Mouse (Mus musculus) spleen, postnatal 14 days (tissue): ENCODE measurements at regions not wholly inside any gene's neighbourhood (a gene's known extent, or its start where the extent isn't known, plus 50 kb on each side); places are given as distances from the start of the nearest gene placed in this dataset.
"Not testable (repeated sequence)": the region's sequence is repeated elsewhere in the genome, so short reads cannot be mapped to it uniquely, and the experiment has no call there.

ENCODE experiments used
- DNase-seq, 2 experiments: peaks; one replicate each; pipeline ENCODE4 v3.0.0; 2021 to 2022; ENCODE audit warnings: low spot score in 2 of 2

DNA sequence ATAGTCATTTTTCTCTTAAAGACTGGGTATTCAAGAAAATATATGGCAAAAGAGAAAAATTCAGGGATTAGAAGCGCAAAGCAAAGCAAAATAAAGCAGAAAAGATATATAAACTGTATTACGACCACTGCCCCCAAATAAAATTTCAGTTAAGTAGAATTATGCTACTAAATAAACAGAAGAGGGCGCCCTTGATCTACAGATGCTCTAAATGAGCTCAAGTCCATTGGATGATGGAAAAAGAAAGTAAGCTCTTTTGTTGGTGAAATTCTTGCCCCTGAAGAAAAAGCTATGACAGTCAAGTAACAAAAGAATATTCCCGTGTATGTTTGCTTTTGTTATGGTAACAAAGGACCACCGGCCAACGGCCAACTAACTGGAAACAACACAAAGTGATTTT lies 165.5 kb upstream of the Stk26 start:
- DNase-seq, result no peak

DNA sequence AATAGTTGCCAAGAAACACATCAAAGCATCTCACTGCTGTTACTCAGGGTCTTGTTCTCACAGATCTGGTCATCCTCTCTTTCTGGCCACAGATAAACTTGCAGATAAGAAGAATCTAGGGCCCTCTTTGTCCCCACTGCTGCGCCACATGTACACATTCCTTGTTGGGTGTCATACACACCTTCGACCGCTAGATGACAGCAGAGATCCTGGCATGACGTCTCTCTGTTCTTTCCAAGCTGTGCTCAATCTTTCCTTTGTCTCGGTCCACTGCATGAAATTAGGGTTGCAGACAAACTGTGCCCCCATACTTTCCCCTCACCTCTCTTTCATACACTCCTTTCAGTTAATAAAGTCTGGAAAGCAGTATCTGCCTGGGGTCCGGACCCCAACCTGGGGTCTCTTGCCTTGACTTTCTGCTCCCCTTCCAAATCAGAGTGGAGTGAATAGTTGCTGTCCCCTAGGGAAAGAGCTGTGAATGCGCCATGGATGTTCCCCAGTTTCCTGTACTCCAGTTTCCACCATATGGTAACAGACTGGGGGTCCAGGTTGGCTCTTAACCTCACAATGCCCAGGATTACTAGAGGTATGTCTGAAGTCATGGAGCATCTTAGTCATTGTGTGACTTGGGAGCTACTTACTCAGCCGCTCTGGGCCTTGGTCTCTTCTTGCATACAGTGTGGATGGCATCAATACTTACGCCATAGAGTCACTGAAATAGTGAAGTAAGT lies 182.8 kb upstream of the Stk26 start:
- peak; percentile 7 to 33 for DNase-seq

DNA sequence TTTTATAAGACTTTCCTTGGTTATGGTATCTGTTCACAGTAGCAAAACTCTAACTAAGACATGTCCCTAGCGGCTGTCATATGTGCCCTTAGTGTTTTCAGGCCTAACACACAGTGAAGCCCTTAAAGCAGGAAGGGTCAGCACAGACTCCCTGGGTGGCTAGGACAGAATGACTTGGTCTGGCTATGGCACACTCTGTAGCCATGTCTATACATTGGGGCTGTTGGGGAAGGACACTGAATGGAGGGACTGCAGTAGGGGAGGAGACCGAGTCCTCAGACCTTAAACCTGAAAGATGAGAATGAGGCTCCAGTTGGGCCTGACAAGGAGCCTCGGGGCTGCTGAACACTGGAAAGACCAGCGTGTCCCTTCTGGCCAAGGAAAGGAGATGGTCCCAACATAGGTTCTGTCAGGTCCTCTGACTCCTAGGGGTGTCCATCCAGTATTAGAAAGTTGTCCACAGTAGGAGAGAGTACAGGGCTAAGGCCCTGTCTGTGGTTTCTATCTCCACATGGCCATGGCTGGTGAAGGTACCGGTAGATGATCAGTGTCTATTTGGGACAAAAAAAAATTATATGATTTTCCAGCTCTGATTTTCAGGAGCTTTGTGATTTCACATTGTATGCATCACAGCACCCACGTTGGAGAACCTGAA lies 183.5 kb upstream of the Stk26 start:
- no peak for DNase-seq

DNA sequence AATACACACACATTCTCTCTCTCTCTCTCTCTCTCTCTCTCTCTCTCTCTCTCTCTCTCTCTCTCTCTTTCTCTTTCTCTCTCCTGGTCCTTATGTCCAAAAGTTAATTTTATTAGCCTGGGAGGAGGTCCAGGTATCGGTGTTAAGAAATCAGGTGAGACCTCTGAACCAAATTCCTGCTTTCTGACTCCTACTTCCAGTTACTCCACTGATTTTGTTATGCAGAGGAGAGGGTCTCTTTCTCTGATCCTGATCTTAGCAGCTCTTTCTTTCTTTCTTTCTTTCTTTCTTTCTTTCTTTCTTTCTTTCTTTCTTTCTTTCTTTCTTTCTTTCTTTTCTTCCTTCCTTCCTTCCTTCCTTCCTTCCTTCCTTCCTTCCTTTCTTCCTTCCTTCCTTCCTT lies 185.5 kb upstream of the Stk26 start:
- not testable (repeated sequence) for DNase-seq

DNA sequence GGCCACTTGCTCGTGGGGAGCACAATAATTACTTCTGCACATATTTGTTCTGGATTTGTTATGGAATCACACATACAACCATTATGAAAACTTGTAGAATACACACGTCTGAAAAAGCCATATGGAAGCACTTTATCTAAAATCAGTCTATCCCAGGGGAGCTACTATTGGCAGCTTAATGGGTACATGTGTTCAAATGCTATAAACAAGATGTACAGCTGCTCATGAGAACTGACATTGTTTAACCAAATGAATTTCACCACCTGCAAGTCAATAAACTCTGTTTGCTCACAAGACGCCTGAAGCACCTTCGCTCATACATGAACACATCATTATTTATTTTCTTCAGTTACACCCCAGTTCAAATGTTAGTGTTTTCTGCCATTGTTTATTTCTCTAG lies 199.5 kb upstream of the Stk26 start:
- DNase-seq, result no peak

DNA sequence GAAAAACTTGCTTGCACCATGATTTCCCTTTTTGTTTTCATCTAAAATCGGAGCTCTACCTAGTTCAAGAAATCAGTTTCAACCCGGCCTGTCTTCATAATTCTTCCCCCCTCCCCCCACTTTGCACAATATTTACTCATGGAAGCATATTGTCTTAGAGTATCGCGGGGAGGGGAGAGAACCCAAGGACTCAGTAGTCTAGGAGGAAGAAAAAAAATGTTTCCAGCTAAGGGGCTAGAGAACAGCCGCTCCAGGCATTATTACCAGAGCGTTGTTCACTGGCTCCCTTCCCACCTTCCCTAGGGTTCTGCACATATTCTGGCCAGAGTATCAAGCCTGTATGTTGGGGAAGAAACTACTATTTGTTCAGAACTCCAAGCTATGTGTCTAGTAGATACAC lies 205.2 kb upstream of the Stk26 start:
- no peak for DNase-seq

DNA sequence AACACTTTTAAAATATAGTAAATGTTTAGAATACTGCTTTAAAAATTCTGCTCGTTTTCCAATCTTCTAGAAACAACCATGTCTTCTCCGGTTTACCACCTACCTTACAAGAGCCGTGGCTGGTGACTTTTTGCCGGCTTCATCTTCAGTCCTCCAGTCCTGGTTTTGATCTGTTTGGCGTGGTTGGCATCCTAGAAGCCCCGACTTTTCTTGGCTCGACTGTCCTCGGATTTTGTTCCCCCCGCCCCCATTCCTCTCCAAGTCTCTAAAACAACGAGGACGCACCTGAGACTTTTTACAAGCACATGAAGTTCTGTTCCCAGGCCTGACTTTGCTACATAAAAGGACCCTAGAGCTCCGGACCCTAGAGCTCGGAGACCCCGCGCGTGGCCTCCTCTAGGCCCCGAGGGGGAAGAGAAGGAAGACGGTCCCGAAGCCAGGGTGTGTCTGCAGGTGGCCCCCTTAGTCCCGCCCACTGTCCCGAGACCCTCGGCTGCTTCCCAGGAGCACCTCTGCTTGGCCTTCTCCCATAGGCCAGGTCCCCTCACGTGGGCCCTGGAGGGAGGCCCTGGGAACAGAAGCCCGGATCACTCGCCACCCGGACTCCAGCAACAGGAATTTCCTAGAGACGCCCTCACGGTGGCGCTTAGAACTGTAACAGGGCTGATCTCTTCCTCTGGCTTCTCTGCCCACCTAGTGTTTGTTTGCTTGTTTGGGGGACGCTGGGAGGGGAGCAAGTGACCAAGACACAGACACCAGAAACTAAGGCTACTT lies 205.8 kb upstream of the Stk26 start:
- peak in 1 of 2 experiments; percentile 7 for DNase-seq

DNA sequence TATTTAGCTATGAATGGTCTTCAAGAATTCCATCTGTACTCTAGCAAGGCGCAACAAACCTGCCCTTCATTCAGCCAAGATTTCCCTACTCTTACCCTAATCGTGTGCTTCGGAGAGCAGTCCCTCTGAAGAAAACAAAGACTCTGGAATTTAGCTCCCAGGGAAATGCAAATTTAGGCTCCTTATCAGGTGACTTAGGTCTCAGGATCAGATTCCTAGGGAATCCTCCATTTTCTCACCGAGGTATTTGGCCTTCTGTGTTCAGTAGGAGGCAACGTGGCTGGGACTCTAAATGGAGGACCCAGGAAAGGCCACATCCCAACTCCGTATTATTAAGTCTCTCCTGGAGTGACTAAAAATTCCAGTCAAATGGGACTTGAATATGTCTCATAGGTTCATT lies 204.2 kb upstream of the Olfr1324 start:
- no peak for DNase-seq

DNA sequence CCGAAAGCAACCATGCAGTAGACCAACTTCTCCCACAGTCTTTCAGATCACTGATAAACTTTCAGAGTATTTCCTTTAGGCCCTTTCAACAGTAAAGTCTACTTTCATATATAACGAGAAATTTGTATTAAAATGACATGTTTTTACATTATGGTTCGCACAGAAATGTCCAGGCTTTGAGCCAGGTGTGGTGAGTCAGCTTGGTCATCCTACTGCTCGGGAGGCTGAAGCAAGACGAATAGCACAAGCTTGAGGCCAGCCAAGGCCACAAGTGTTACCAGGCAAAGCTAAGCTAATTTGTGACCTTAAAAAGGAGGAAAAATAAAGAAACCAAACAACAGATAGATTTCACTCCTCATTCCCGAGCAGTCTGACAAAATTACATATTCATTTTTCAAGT lies 197.0 kb upstream of the Olfr1324 start:
- DNase-seq, result no peak

DNA sequence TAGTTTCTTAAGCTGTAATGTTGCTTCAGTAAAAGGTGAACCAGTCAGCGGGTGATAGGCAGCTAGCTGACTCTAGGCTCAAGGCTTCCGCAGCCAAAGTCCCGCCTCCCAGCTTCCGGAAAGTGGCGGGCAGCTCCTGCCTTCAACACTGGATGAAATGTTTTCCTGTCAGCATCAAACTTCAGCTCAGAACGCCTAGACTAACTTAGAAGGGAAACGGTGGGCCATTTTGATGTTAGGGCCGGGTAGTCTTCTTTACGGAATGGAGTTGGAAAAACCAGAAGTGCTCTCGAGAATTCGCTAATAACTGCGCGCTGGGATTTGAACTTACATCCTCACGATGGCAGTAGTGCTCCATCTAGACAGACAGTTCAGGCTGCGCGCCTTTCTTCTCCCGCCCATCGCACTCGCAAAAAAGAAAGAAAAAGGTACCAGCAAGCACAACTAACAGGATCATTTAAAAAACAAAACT lies 194.7 kb upstream of the Olfr1324 start:
- peak in 1 of 2 experiments; percentile 75 for DNase-seq

DNA sequence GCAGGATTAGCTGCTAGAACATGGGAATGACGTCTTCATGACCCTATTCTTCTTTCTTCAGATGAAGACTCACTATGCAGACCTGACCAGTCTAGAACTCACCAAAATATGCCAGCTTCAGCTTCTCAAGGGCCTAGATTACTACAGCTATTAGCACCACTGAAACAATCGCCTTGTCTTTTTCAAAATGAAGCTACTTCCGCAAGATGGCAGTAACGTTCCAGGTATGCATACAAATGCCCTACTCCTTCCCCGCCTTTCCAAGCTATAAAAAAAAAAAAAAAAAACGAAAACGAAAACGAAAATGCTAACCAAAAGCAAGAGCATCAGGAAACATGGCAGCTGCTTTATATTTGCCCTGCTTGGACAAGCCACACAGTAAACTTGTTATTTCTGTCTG lies 192.6 kb upstream of the Olfr1324 start:
- no peak for DNase-seq

DNA sequence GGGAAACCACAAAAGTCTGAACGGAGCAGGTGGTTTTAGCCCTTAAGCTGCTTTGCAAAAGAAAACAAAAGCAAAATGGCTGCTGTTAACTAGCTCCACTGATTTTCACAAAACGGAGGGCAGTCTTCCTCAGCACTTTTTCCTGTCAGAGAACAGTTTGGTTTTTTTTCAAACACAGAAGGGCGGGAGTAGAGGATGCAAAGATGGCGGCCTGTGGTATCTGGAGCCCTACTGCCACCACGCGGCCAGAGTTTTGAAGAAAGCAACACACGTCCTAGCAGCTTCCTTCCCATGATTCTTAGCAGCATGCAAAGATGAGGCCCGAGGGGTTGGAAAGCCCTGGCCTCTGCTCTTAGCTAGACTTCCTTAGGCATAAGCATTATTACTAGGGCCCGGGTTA lies 191.6 kb upstream of the Olfr1324 start:
- peak in 1 of 2 experiments; percentile 75 for DNase-seq

DNA sequence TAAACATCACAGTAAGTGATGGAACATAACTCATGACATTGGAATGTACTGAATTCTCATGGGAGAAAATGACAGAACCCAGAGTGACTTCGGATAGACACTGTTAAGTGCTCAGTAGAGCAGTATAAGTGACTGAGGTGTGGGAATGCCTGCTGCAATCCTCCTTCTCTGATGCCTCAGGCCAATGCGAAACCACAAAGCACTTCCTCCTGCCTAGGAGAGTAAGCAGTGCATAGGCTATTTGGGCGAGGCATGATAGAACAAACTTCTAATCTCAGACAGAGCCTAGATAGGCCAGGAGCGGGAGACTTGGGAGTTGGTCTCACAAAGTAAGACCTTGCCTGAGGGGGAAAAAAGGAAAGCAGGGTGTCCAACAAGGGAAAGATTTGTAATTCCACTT lies 190.6 kb upstream of the Olfr1324 start:
- no peak for DNase-seq

DNA sequence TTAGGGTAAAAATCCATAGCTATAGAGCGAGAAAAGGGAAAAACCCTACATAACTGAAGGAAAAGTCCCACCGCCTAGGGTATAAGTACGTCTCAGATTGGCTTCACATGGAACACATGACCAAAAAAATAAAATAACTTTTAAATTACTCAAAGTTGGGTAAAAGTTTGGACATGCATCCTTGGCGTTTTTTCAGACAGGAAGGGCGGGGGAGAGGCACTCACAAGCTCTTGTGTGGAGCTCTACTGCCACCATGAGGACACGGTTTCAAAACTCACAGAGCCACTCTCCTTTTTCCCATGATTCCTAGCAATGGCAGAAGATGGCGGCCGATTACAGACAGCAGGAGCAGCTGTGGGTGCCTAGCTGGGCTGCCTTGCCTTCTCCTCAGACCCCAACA lies 188.6 kb upstream of the Olfr1324 start:
- DNase-seq, result peak in 1 of 2 experiments; percentile 95

DNA sequence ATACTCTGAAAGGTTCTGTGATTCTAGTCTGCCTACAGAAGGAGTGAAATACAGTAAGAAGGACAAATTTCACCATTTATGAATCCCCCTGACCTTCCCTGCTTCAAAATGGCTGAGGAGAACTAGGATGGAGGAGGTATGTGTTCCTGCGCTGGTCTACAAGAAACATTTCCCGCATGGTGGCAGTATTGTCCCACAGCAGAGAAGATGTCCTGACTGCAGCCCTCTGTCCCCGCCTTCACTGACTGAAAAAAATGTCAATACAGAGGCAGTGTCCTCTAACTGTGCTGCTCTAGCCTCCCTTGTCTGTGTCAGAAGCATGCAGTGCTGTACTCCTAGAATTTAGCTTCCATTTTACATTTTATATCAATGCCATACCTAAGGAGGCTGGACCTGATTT lies 186.6 kb upstream of the Olfr1324 start:
- peak in 1 of 2 experiments; percentile 79 for DNase-seq

DNA sequence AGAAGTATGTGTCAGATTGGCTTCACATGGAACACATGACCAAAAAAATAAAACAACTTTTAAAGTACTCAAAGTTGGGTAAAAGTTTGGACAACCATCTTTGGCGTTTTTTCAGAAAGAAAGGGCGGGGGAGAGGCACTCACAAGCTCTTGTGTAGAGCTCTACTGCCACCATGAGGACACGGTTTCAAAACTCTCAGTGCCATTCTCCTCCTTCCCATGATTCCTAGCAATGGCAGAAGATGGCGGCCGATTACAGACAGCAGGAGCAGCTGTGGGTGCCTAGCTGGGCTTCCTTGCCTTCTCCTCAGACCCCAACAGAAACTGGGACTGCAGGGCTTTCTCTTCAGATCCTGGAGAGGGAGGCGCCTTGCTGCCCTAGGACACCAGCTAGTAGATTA lies 186.1 kb upstream of the Olfr1324 start:
- DNase-seq, result peak in 1 of 2 experiments; percentile 64

DNA sequence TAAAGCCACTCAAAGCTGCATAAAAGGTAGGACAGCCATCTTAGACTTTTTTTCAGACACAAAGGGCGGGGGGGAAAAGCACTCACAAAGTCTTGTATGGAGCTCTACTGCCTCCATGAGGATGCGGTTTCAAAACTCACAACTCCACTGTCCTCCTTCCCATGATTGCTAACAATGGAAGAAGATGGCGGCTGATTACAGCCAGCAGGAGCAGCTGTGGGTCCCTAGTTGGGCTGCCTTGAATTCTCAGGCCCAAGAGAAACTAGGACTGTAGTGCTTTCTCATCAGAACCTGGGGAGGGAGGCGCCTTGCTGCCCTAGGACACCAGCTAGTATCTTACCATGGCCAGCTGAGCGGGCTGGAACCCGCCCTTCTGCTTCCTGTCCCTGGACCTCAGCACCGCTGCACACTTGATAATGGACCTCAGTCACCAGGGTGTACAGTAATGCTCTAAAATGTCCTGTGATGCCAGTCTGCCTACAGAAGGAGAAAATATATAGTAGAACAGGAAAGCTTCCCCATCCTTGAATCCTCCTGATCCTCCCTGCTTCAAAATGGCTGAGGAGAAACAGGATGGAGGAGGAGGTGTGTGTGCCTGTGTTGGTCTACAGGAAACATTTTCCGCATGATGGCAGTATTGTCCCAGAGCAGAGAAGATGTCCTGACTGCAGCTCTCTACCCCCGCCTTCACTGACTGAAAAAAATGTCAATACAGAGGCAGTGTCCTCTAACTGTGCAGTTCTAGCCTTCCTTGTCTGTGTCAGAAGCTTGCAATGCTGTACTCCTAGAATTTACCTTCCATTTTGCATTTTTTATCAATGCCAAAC lies 183.7 kb upstream of the Olfr1324 start:
- peak in 1 of 2 experiments; percentile 73 for DNase-seq

DNA sequence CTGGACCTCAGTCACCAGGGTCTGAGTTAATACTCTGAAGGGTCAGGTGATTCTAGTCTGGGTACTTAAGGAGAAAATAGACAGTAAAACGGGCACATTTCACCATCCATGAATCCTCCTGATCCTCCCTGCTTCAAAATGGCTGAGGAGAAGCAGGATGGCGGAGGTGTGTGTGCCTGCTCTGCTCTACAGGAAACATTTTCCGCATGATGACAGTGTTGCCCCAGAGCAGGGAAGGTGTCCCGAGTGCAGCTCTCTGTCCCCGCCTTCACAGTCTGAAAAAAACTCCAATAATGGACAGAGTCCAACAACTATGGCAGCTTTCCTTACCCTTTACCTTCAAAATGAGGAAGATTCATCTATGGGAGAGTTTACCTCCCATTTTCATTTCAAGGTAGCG lies 179.8 kb upstream of the Olfr1324 start:
- not testable (repeated sequence) for DNase-seq

DNA sequence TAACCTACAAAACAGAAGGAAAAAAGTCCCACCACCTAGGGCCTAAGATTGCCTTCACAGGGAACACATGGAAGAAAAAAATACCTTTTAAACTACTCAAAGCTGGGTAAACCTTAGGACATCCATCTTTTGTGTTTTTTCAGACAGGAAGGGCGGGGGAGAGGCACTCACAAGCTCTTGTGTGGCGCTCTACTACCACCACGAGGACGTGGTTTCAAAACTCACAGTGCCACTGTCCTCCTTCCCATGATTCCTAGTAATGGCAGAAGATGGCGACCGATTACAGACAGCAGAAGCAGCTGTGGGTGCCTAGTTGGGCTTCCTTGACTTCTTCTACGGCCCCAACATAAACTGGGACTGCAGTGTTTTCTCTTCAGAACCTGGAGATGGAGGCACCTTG lies 179.3 kb upstream of the Olfr1324 start:
- DNase-seq, result peak in 1 of 2 experiments; percentile 83

DNA sequence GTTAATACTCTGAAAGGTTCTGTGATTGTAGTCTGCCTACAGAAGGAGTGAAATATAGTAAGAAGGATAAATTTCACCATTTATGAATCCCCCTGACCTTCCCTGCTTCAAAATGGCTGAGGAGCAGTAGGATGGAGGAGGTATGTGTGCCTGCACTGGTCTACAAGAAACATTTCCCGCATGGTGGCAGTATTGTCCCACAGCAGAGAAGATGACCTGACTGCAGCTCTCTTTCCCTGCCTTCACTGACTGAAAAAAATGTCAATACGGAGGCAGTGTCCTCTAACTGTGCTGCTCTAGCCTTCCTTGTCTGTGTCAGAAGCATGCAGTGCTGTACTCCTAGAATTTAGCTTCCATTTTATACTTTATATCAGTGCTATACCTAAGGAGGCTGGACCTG lies 177.2 kb upstream of the Olfr1324 start:
- DNase-seq, result peak in 1 of 2 experiments; percentile 74

DNA sequence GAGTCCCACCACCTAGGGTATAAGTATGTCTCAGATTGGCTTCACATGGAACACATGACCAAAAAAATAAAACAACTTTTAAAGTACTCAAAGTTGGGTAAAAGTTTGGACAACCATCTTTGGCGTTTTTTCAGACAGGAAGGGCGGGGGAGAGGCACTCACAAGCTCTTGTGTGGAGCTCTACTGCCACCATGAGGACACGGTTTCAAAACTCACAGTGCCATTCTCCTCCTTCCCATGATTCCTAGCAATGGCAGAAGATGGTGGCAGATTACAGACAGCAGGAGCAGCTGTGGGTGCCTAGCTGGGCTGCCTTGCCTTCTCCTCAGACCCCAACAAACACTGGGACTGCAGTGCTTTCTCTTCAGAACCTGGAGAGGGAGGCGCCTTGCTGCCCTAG lies 176.7 kb upstream of the Olfr1324 start:
- peak in 1 of 2 experiments; percentile 81 for DNase-seq

DNA sequence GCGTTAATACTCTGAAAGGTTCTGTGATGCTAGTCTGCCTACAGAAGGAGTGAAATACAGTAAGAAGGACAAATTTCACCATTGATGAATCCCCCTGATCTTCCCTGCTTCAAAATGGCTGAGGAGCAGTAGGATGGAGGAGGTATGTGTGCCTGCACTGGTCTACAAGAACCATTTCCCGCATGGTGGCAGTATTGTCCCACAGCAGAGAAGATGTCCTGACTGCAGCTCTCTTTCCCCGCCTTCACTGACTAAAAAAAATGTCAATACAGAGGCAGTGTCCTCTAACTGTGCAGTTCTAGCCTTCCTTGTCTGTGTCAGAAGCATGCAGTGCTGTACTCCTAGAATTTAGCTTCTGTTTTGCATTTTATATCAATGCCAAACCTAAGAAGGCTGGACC lies 174.6 kb upstream of the Olfr1324 start:
- DNase-seq, result peak in 1 of 2 experiments; percentile 92
